Mouse (Mus musculus) neural tube, embryonic 15.5 days (tissue): Measurements from ENCODE around the gene Serpina10. TPM values are rescaled to one million over a fixed set of nuclear protein-coding genes. Genes with fewer than 3 reads are reported as not detected.
"Not testable (repeated sequence)": the region's sequence is repeated elsewhere in the genome, so short reads cannot be mapped to it uniquely, and the experiment has no call there.

Experiments used
- ATAC-seq: fragments of 200-750 bp; cut with Nextera tagmentation; 2 replicates; pipeline ENCODE4 v1.8.0; 2017; ENCODE audit warnings: mild to moderate bottlenecking, moderate TSS enrichment, moderate library complexity; ENCODE audit not compliant: low FRiP score
- H3K27ac ChIP-seq: fragments of 300-500 bp; sonication (generic); replicated peaks from 2 replicates; pipeline ENCODE4 v1.5.1; 2015; ENCODE audit warnings: mild to moderate bottlenecking, inconsistent platforms
- H3K27me3 ChIP-seq: fragments of 300-500 bp; sonication (generic); replicated peaks from 2 replicates; pipeline ENCODE4 v1.6.1; 2015; ENCODE audit warnings: inconsistent platforms
- H3K36me3 ChIP-seq: fragments of 300-500 bp; sonication (generic); 2 replicates; pipeline ENCODE4 v1.6.1; 2015; ENCODE audit warnings: inconsistent platforms
- H3K4me1 ChIP-seq: fragments of 300-500 bp; sonication (generic); 2 replicates; pipeline ENCODE4 v1.6.1; 2015; ENCODE audit warnings: inconsistent platforms
- H3K4me2 ChIP-seq: fragments of 300-500 bp; sonication (generic); 2 replicates; pipeline ENCODE4 v1.6.1; 2015; ENCODE audit warnings: inconsistent platforms, mild to moderate bottlenecking, moderate library complexity
- H3K4me3 ChIP-seq: fragments of 300-500 bp; sonication (generic); replicated peaks from 2 replicates; pipeline ENCODE4 v1.5.1; 2015; ENCODE audit warnings: mild to moderate bottlenecking, inconsistent platforms
- H3K9ac ChIP-seq: fragments of 300-500 bp; sonication (generic); replicated peaks from 2 replicates; pipeline ENCODE4 v1.6.1; 2015; ENCODE audit warnings: mild to moderate bottlenecking, inconsistent platforms
- H3K9me3 ChIP-seq: fragments of 300-500 bp; sonication (generic); replicated peaks from 2 replicates; pipeline ENCODE4 v1.6.1; 2016; ENCODE audit warnings: inconsistent platforms
- WGBS: fragments of 180-500 bp; shearing (Covaris S2); methylation state at CpG from one replicate; pipeline ENCODE4 v1.1.7; 2015; ENCODE audit warnings: mixed read lengths; 5-methylcytosine and 5-hydroxymethylcytosine counted together
- polyA plus RNA-seq: library from polyadenylated mRNA; unstranded; fragments of >200 nt; fragmentation: Nextera tagmentation; extraction: Ambion mirVana; gene quantifications from 2 replicates; pipeline ENCODE4 v1.2.1, GENCODE M21; 2015

The Serpina10 gene
- polyA plus RNA-seq, 1 experiment from 2014 or later, result 0.04 TPM

DNA sequence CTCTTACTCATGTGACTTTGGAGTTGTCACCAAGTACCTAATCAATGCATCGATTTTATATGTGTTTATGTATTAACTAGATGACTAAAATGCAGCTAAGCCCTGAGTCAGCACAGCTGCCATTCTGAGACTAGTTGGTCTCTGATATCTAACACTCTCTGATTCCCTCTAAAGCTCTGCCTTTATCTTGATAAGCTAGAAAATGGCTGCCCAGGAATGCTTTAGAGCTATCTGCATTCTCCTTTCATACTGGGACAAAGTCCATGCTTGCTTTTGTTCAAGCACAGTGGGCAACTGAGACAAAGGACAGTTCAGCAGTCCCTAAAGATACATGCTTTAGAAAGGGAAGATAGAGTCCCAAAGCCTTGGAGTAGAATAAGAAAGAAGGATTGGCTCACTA is 16.1 kb downstream of the Serpina10 start:
- Histone ChIP-seq H3K27me3 (no peaks in the 10 kb centered on the region), H3K4me2 (no peak overlapping the region), H3K36me3 (peaks cover 2% of the 10 kb centered on the region; the same call in 1 of the 2 replicates), H3K9ac (no peak overlapping the region), H3K4me1 (no peaks in the 10 kb centered on the region), H3K27ac (no peak overlapping the region), H3K9me3 (no peaks in the 10 kb centered on the region), H3K4me3 (no peak overlapping the region)
- WGBS, result 94% methylated on average over 1 of the region's 1 CpGs
- ATAC-seq, result no peak

DNA sequence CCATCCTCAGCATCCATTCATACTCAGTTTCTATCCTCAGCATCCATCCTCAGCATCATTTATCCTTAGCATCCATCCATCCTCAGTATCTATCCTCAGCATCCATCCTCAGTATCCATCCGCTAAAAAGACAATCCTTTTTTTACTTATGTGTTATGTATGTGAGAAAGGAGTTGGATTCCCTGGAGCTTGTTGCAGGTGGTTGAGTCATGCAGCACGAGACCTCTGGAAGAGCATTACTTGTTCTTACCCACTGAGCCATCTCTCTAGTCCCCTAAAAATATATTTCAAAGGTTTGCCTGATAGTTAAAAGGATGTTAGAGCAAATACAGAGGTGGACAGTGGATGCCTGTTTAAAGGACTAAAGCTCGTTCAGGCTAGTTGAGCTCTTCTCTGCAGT is 29.4 kb downstream of the Serpina10 start:
- no peaks in the 10 kb centered on the region for H3K27me3 ChIP-seq
- H3K4me3 ChIP-seq, result no peak overlapping the region
- H3K9ac ChIP-seq, result no peak overlapping the region
- H3K36me3 ChIP-seq, result no peaks in the 10 kb centered on the region
- no peak overlapping the region for H3K4me2 ChIP-seq
- H3K4me1 ChIP-seq, result no peaks in the 10 kb centered on the region
- WGBS, result 87% methylated on average over 3 of the region's 3 CpGs
- no peak for ATAC-seq
- H3K27ac ChIP-seq, result no peak overlapping the region
- H3K9me3 ChIP-seq, result no peaks in the 10 kb centered on the region

DNA sequence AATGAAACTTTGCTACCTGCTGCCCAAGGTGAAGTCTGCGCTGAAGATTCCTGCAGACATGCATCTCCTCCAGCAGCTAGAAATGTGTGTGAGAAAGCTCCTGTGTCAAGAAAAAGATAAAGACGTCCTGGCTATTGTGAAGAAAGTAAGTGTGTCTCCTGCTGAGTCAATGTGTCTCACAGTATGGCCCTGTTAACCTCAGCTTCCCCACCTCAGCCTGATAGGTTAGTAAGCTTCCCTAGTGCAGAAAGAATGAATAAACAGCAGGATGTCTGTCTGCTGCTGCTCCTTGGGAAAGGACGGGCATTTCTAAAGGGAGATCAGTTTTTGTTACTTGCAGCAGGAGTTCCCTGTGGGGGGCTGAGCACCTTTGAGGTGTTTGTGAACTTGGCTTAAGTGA is 30.9 kb downstream of the Serpina10 start:
- 29% methylated on average over 3 of the region's 3 CpGs for WGBS
- H3K27ac ChIP-seq, result no peak overlapping the region
- ATAC-seq, result no peak

GRCm38 (mm10) chr12:103598411-103598810 is 32.8 kb downstream of the Serpina10 start:
- Histone ChIP-seq H3K9me3 (no peaks in the 10 kb centered on the region), H3K4me1 (no peaks in the 10 kb centered on the region), H3K4me2 (no peak overlapping the region), H3K36me3 (no peaks in the 10 kb centered on the region), H3K4me3 (no peak overlapping the region), H3K27me3 (no peaks in the 10 kb centered on the region), H3K27ac (no peak overlapping the region), H3K9ac (no peak overlapping the region)
- WGBS, result 74% methylated on average over 2 of the region's 2 CpGs
- ATAC-seq, result no peak

More for the DNA sequence above, 30.9 kb downstream of the Serpina10 start:
- no peaks in the 10 kb centered on the region for H3K9me3 ChIP-seq
- H3K36me3 ChIP-seq, result no peaks in the 10 kb centered on the region
- H3K4me2 ChIP-seq, result no peak overlapping the region
- H3K9ac ChIP-seq, result no peak overlapping the region
- no peaks in the 10 kb centered on the region for H3K27me3 ChIP-seq
- H3K4me1 ChIP-seq, result no peaks in the 10 kb centered on the region
- no peak overlapping the region for H3K4me3 ChIP-seq

GRCm38 (mm10) chr12:103583771-103584170 is 47.5 kb downstream of the Serpina10 start:
- H3K27me3 ChIP-seq, result no peaks in the 10 kb centered on the region
- ATAC-seq, result no peak
- H3K36me3 ChIP-seq, result no peaks in the 10 kb centered on the region
- no peak overlapping the region for H3K4me3 ChIP-seq
- no peak overlapping the region for H3K27ac ChIP-seq
- 58% methylated on average over 8 of the region's 8 CpGs for WGBS
- H3K9me3 ChIP-seq, result no peaks in the 10 kb centered on the region
- no peak overlapping the region for H3K9ac ChIP-seq
- H3K4me1 ChIP-seq, result no peaks in the 10 kb centered on the region
- H3K4me2 ChIP-seq, result no peak overlapping the region

- H3K27ac ChIP-seq, H3K9ac ChIP-seq, H3K4me2 ChIP-seq, H3K4me1 ChIP-seq, ATAC-seq, H3K4me3 ChIP-seq, H3K9me3 ChIP-seq, H3K27me3 ChIP-seq, H3K36me3 ChIP-seq: not testable (repeated sequence)
- WGBS, result 93% methylated on average over 6 of the region's 6 CpGs
These were observed 53.1 kb downstream of the Serpina10 start for GRCm38 (mm10) chr12:103578148-103578547.

GRCm38 (mm10) chr12:103569690-103570089 is 61.6 kb downstream of the Serpina10 start:
- no peak for ATAC-seq
- Histone ChIP-seq H3K9ac (no peak overlapping the region), H3K4me2 (no peak overlapping the region), H3K36me3 (no peaks in the 10 kb centered on the region), H3K9me3 (no peaks in the 10 kb centered on the region), H3K27me3 (no peaks in the 10 kb centered on the region), H3K4me3 (no peak overlapping the region), H3K27ac (no peak overlapping the region), H3K4me1 (no peaks in the 10 kb centered on the region)
- WGBS, result 75% methylated on average over 6 of the region's 6 CpGs

DNA sequence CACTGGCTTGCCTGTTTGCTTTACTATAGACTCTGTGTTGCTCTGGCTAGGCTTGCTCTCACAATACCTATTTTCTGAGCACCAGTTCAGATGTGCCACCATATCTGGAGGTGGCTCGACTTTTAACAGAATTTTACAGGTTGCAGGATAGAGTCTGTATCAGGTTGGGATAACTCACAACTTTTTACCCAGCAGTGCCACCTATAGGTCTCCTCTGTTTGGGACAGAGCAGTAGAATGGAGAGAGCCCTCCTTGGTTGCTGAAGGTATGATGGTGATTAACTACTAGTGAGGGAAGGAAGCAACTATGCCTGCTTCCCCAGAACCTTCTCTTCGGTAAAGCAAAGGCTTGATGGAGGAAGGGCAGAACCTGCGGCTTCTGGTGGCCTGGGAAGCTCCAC is 64.1 kb downstream of the Serpina10 start:
- Histone ChIP-seq H3K9me3 (no peaks in the 10 kb centered on the region), H3K36me3 (no peaks in the 10 kb centered on the region), H3K27ac (no peak overlapping the region), H3K27me3 (no peaks in the 10 kb centered on the region), H3K9ac (no peak overlapping the region), H3K4me1 (no peaks in the 10 kb centered on the region), H3K4me2 (no peak overlapping the region), H3K4me3 (no peak overlapping the region)
- no peak for ATAC-seq
- WGBS, result 66% methylated on average over 3 of the region's 3 CpGs

DNA sequence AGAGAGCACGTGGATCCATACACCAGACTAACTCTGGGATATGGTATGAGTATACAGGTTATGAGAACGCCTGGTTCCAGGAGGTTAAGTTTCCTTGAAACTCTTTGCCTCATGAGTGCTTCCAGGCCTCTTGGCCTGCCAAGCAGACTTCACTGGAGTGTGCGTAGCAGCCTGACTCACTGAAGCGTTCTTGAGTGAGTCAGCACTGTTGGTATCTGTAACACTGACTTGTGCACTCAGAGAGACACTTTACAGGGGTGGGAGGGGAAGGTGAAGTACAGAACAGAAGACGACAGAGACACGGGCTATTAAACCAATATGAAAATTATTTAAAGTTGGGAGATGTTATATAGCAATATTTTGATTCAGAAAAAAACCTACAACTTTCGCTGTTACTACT is 66.1 kb downstream of the Serpina10 start:
- H3K27ac ChIP-seq, result no peak overlapping the region
- no peak overlapping the region for H3K4me2 ChIP-seq
- ATAC-seq, result no peak
- WGBS, result 85% methylated on average over 7 of the region's 7 CpGs
- no peaks in the 10 kb centered on the region for H3K9me3 ChIP-seq
- no peaks in the 10 kb centered on the region for H3K4me1 ChIP-seq
- H3K27me3 ChIP-seq, result no peaks in the 10 kb centered on the region
- H3K9ac ChIP-seq, result no peak overlapping the region
- H3K36me3 ChIP-seq, result no peaks in the 10 kb centered on the region
- H3K4me3 ChIP-seq, result no peak overlapping the region

Other genes with a start within 250 kb of the Serpina10 start
- gene Otub2, start 242.8 kb downstream of the Serpina10 start, polyA plus RNA-seq, result 20.3 and 23.1 TPM in 2 replicates
- gene 9330161L09Rik, start 223.6 kb downstream of the Serpina10 start, polyA plus RNA-seq, result 0.36 and 1.1 TPM in 2 replicates
- 176 and 181 TPM in 2 replicates for gene Ddx24, start 205.6 kb downstream of the Serpina10 start, polyA plus RNA-seq
- 14.6 and 30.5 TPM in 2 replicates for gene Ifi27, start 197.2 kb downstream of the Serpina10 start, polyA plus RNA-seq
- 7.5 and 16.4 TPM in 2 replicates for gene Ifi27l2a, start 187.8 kb downstream of the Serpina10 start, polyA plus RNA-seq
- gene Ifi27l2b, start 174.2 kb downstream of the Serpina10 start, polyA plus RNA-seq, result 0.88 TPM in 1 of 2 replicates, not detected in the other
- 2.8 and 3.2 TPM in 2 replicates for gene Ppp4r4, start 99.2 kb downstream of the Serpina10 start, polyA plus RNA-seq
- gene Serpina6, start 25.8 kb upstream of the Serpina10 start, polyA plus RNA-seq, result 0.42 and 3.6 TPM in 2 replicates
- gene Serpina16, start 44.7 kb upstream of the Serpina10 start, polyA plus RNA-seq, result 0.09 TPM in 1 of 2 replicates, not detected in the other
- gene Serpina1f, start 64.1 kb upstream of the Serpina10 start, polyA plus RNA-seq, result not detected in 2 replicates
- gene Serpina1d, start 142.1 kb upstream of the Serpina10 start, polyA plus RNA-seq, result 0.15 and 0.68 TPM in 2 replicates
- gene Serpina1b, start 198.9 kb upstream of the Serpina10 start, polyA plus RNA-seq, result 0.45 and 7.4 TPM in 2 replicates
- gene Serpina1a, start 232.1 kb upstream of the Serpina10 start, polyA plus RNA-seq, result 0.13 and 3.6 TPM in 2 replicates